Mouse (Mus musculus) gastrocnemius, adult 2 months (tissue): ENCODE data around the gene Gm5141. TPM values are rescaled to one million over a fixed set of nuclear protein-coding genes. Genes with fewer than 3 reads are reported as not detected.
A peak's percentile ranks its signal among the peaks of the same experiment; 100 is the strongest.
"Not testable (repeated sequence)": the region's sequence is repeated elsewhere in the genome, so short reads cannot be mapped to it uniquely, and the experiment has no call there.

Source experiments
- DNase-seq: peaks from one replicate; pipeline ENCODE4 v3.0.0; 2022
- H3K27ac ChIP-seq: fragments of 200-600 bp; 2 replicates; pipeline ENCODE4 v1.8.1; 2022; ENCODE audit warnings: mild to moderate bottlenecking
- H3K4me3 ChIP-seq: fragments of 200-600 bp; 2 replicates; pipeline ENCODE4 v1.8.1; 2022; ENCODE audit warnings: mild to moderate bottlenecking, moderate library complexity
- CTCF ChIP-seq: fragments of 200-600 bp; IDR thresholded peaks from 2 replicates; pipeline ENCODE4 v1.8.1; 2022; ENCODE audit warnings: antibody characterized with exemption, mild to moderate bottlenecking, moderate library complexity
- intact Hi-C: fragments of 180-260 bp; cut with DNase I; formaldehyde crosslinking; loops from one replicate; pipeline ENCODE4 v1.15.1; 2025
- long read RNA-seq, 2 experiments: library from polyadenylated mRNA; stranded (forward); transcript quantifications; one replicate each; pipeline ENCODE4 v2.0.0; 2021
- microRNA-seq: library from miRNA; unstranded; fragments of <30 nt; microRNA quantifications from one replicate; pipeline ENCODE4 v1.2.0, GENCODE M21; 2021
- total RNA-seq, 2 experiments: library from RNA; stranded (reverse); gene quantifications; 2 replicates each; pipeline ENCODE4 v1.2.3; 2021

The Gm5141 gene
- under 1 TPM; 0.25 to 0.48 TPM for total RNA-seq
- long read RNA-seq, experiment 1 = 0 reads
- long read RNA-seq, experiment 2 = 0 reads

- DNase-seq = peak; percentile 40
- Histone ChIP-seq H3K27ac (peak within 1 kb of the TSS; percentile 54), H3K4me3 (peak within 1 kb of the TSS; percentile 77)
- intact Hi-C loops = not testable (repeated sequence)
Measured at GRCm38 (mm10) chr13:62785199-62786134, at the start of gene Gm5141. Gene Gm5141, minus strand, starts transcription at chr13:62785808.

- intact Hi-C loops = no loop called here
- Histone ChIP-seq H3K4me3 (no peak overlapping the region), H3K27ac (no peak overlapping the region)
- DNase-seq = no peak
- TF ChIP-seq CTCF = no peak
Measured at GRCm38 (mm10) chr13:62833341-62833740, 47.7 kb upstream of the Gm5141 start.

- intact Hi-C loops = no loop called here
- H3K27ac ChIP-seq = no peak overlapping the region
- no peak for DNase-seq
- TF ChIP-seq CTCF = no peak
- no peak overlapping the region for H3K4me3 ChIP-seq
Measured at GRCm38 (mm10) chr13:62832239-62832638, 46.6 kb upstream of the Gm5141 start.

GRCm38 (mm10) chr13:62815705-62816104 is 30.1 kb upstream of the Gm5141 start:
- DNase-seq, H3K4me3 ChIP-seq, intact Hi-C loops, H3K27ac ChIP-seq: not testable (repeated sequence)

GRCm38 (mm10) chr13:62812713-62813112 is 27.1 kb upstream of the Gm5141 start:
- TF ChIP-seq CTCF = no peak
- Histone ChIP-seq H3K4me3 (peak overlapping the region; percentile 45), H3K27ac (no peak overlapping the region)
- intact Hi-C loops = no loop called here
- no peak for DNase-seq

GRCm38 (mm10) chr13:62807981-62808380 is 22.4 kb upstream of the Gm5141 start:
- DNase-seq, H3K27ac ChIP-seq, intact Hi-C loops, H3K4me3 ChIP-seq: not testable (repeated sequence)

GRCm38 (mm10) chr13:62786135-62786493 is 506 bp upstream of the Gm5141 start:
- H3K4me3 ChIP-seq = peak overlapping the region; percentile 77
- DNase-seq, intact Hi-C loops: not testable (repeated sequence)
- H3K27ac ChIP-seq = peak overlapping the region; percentile 44

- TF ChIP-seq CTCF = peak; percentile 54
- intact Hi-C loops = loop anchor here (2.0 kb wide), 1 partner anchor 91 kb away; no protein-coding TSS in a partner anchor
- H3K4me3 ChIP-seq, H3K27ac ChIP-seq, DNase-seq: not testable (repeated sequence)
Measured at GRCm38 (mm10) chr13:62763806-62764205, 21.8 kb downstream of the Gm5141 start.

- peak within 1 kb of the TSS; percentile 35 for H3K27ac ChIP-seq
- peak within 1 kb of the TSS; percentile 70 for H3K4me3 ChIP-seq
- peak; percentile 56 for DNase-seq
- intact Hi-C loops = not testable (repeated sequence)
Measured at GRCm38 (mm10) chr13:62760432-62761415, 24.9 kb downstream of the Gm5141 start, which contains the start of gene Platr25. Gene Platr25, minus strand, starts transcription at chr13:62760709.

- no peak overlapping the region for H3K27ac ChIP-seq
- intact Hi-C loops = no loop called here
- no peak for DNase-seq
- H3K4me3 ChIP-seq = no peak overlapping the region
- TF ChIP-seq CTCF = no peak
Measured at GRCm38 (mm10) chr13:62733322-62733721, 52.3 kb downstream of the Gm5141 start.

Small RNA genes within 50 kb of the gene (microRNA-seq; reads per million reads assigned to microRNA genes)
- gene Gm24588 = not detected
- gene Mir713 = not detected

Other genes with a start within 250 kb of the Gm5141 start
- 1 to 10 TPM in 1 of 2 experiments, not detected in 1; 1.7 TPM for gene Zfp935, start 227.3 kb downstream of the Gm5141 start, total RNA-seq
- gene Zfp934, start 214.6 kb downstream of the Gm5141 start, total RNA-seq = 1 to 10 TPM; 2.3 to 3.0 TPM
- gene 6720489N17Rik, start 161.6 kb downstream of the Gm5141 start, total RNA-seq = under 1 TPM; 0.61 to 0.82 TPM
- gene Platr25, start 25.1 kb downstream of the Gm5141 start, total RNA-seq = 1 to 10 TPM; 1.3 to 2.1 TPM
- 10 to 100 TPM; 40.0 to 64.9 TPM for gene Fbp2, start 72.6 kb upstream of the Gm5141 start, total RNA-seq
- not detected for gene Fbp1, start 102.5 kb upstream of the Gm5141 start, total RNA-seq
- 10 to 100 TPM; 56.8 to 61.4 TPM for gene 2010111I01Rik, start 179.1 kb upstream of the Gm5141 start, total RNA-seq